Mouse (Mus musculus): ENCODE measurements at regions not wholly inside any gene's neighbourhood (a gene's known extent, or its start where the extent isn't known, plus 50 kb on each side); places are given as distances from the start of the nearest gene placed in this dataset.

DNA sequence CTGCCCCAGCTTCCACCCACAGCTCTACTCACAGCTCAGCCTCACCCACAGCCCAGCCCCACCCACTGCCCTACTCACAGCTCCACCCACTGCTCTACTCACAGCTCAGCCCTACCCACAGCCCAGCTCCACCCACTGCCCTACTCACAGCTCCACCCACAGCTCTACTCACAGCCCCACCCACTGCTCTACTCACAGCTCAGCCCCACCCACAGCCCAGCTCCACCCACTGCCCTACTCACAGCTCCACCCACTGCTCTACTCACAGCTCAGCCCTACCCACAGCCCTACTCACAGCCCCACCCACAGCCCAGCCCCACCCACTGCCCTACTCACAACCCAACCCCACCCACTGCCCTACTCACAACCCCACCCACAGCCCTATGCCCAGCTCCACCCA lies 56.5 kb upstream of the Phox2b start:
- Histone ChIP-seq H3K4me1 (ENCODE audit: control insufficient read depth, insufficient read depth, low read depth, low read length) (no peaks in the 10 kb centered on the region), H3K36me3 (ENCODE audit: control insufficient read depth, insufficient read depth, low read length) (no peaks in the 10 kb centered on the region), H3K9me3 (ENCODE audit: control insufficient read depth, low read length) (no peaks in the 10 kb centered on the region), H3K4me3 (ENCODE audit: low read length) (no peak overlapping the region), H3K9ac (ENCODE audit: low read depth, low read length) (no peak overlapping the region), H3K27me3 (replicated peaks; ENCODE audit: control insufficient read depth, insufficient read depth, low read length) (no peaks in the 10 kb centered on the region), H3K27ac (ENCODE audit: low read depth, low read length) (no peak overlapping the region), H3K4me2 (ENCODE audit: low read length) (no peak overlapping the region)
- no peak for ATAC-seq

DNA sequence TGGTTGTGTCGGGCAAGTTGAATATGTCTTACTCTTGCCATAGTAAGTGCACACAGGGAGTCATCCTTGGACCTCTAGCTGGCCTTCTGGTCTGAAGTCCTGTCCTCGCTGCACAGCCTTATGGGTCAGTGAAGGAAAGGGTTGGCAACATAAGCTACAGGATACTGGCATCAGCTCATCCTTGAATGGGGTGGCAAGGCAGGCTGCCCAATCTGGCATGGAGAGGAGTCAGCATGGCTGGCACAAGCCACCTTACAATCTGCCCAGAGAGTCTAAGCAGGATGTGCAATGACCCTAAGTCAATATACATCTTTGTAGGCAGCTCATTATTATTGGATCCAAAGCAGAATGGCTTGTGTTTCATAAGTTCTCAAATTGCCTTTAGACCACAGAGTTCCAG lies 57.8 kb upstream of the Phox2b start:
- Histone ChIP-seq H3K36me3 (ENCODE audit: control insufficient read depth, insufficient read depth, low read length) (no peaks in the 10 kb centered on the region), H3K4me3 (ENCODE audit: low read length) (no peak overlapping the region), H3K9me3 (ENCODE audit: control insufficient read depth, low read length) (no peaks in the 10 kb centered on the region), H3K4me1 (ENCODE audit: control insufficient read depth, insufficient read depth, low read depth, low read length) (no peaks in the 10 kb centered on the region), H3K27me3 (replicated peaks; ENCODE audit: control insufficient read depth, insufficient read depth, low read length) (no peaks in the 10 kb centered on the region), H3K27ac (ENCODE audit: low read depth, low read length) (no peak overlapping the region), H3K4me2 (ENCODE audit: low read length) (no peak overlapping the region), H3K9ac (ENCODE audit: low read depth, low read length) (no peak overlapping the region)
- WGBS: 86% methylated on average over 2 of the region's 2 CpGs
- ATAC-seq: no peak

GRCm38 (mm10) chr5:67176827-67177226 lies 77.7 kb upstream of the Phox2b start:
- Histone ChIP-seq H3K27ac (ENCODE audit: low read depth, low read length) (no peak overlapping the region), H3K36me3 (ENCODE audit: control insufficient read depth, insufficient read depth, low read length) (no peaks in the 10 kb centered on the region), H3K4me1 (ENCODE audit: control insufficient read depth, insufficient read depth, low read depth, low read length) (no peaks in the 10 kb centered on the region), H3K4me3 (ENCODE audit: low read length) (no peak overlapping the region), H3K9me3 (ENCODE audit: control insufficient read depth, low read length) (no peaks in the 10 kb centered on the region), H3K9ac (ENCODE audit: low read depth, low read length) (no peak overlapping the region), H3K4me2 (ENCODE audit: low read length) (no peak overlapping the region), H3K27me3 (replicated peaks; ENCODE audit: control insufficient read depth, insufficient read depth, low read length) (no peaks in the 10 kb centered on the region)
- WGBS: 64% methylated on average over 6 of the region's 6 CpGs
- ATAC-seq: no peak

- no peak overlapping the region for H3K27ac ChIP-seq (ENCODE audit: low read depth, low read length)
- no peaks in the 10 kb centered on the region for H3K4me1 ChIP-seq (ENCODE audit: control insufficient read depth, insufficient read depth, low read depth, low read length)
- 62% methylated on average over 12 of the region's 12 CpGs for WGBS
- H3K9ac ChIP-seq (ENCODE audit: low read depth, low read length): no peak overlapping the region
- H3K9me3 ChIP-seq (ENCODE audit: control insufficient read depth, low read length): no peaks in the 10 kb centered on the region
- H3K4me3 ChIP-seq (ENCODE audit: low read length): no peak overlapping the region
- H3K4me2 ChIP-seq (ENCODE audit: low read length): peak overlapping the region; percentile 31
- H3K27me3 ChIP-seq (replicated peaks; ENCODE audit: control insufficient read depth, insufficient read depth, low read length): no peaks in the 10 kb centered on the region
- H3K36me3 ChIP-seq (ENCODE audit: control insufficient read depth, insufficient read depth, low read length): no peaks in the 10 kb centered on the region
- no peak for ATAC-seq
Observed at GRCm38 (mm10) chr5:67179221-67179620, 80.1 kb upstream of the Phox2b start.

DNA sequence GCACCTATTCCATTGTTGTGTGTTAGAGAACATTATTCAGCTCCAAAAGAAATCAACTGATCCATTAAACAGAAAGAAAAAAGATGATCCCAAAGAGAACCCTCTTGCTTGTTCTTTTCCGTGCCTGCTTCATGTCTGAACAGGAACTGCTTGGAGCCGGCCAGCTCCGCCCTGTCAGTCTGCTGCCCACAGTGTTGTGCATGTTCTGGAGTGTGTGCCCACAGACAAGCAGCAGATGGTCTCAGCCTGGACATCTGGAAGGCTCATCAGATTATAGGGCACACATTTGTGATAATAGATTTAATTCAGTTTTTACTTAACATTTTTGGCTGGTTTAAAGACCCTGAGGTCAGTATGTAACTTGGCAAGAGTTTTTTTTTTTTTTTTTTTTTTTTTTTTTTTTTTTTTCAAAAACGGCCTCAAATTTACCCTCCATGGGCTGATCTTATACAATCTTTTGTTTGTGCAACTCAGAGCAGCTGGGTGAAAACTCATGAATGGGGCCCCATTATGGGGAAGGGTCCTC lies 70.9 kb upstream of the Tmem33 start:
- H3K4me3 ChIP-seq (ENCODE audit: low read length): no peak overlapping the region
- no peaks in the 10 kb centered on the region for H3K36me3 ChIP-seq (ENCODE audit: control insufficient read depth, insufficient read depth, low read length)
- H3K27ac ChIP-seq (ENCODE audit: low read depth, low read length): no peak overlapping the region
- no peaks in the 10 kb centered on the region for H3K27me3 ChIP-seq (replicated peaks; ENCODE audit: control insufficient read depth, insufficient read depth, low read length)
- peak; percentile 84 for ATAC-seq
- H3K4me2 ChIP-seq (ENCODE audit: low read length): no peak overlapping the region
- WGBS: 53% methylated on average over 4 of the region's 4 CpGs
- no peaks in the 10 kb centered on the region for H3K4me1 ChIP-seq (ENCODE audit: control insufficient read depth, insufficient read depth, low read depth, low read length)
- no peaks in the 10 kb centered on the region for H3K9me3 ChIP-seq (ENCODE audit: control insufficient read depth, low read length)
- no peak overlapping the region for H3K9ac ChIP-seq (ENCODE audit: low read depth, low read length)

GRCm38 (mm10) chr5:67194065-67194464 lies 66.3 kb upstream of the Tmem33 start:
- 81% methylated on average over 2 of the region's 2 CpGs for WGBS
- H3K27ac ChIP-seq (ENCODE audit: low read depth, low read length): no peak overlapping the region
- ATAC-seq: no peak

DNA sequence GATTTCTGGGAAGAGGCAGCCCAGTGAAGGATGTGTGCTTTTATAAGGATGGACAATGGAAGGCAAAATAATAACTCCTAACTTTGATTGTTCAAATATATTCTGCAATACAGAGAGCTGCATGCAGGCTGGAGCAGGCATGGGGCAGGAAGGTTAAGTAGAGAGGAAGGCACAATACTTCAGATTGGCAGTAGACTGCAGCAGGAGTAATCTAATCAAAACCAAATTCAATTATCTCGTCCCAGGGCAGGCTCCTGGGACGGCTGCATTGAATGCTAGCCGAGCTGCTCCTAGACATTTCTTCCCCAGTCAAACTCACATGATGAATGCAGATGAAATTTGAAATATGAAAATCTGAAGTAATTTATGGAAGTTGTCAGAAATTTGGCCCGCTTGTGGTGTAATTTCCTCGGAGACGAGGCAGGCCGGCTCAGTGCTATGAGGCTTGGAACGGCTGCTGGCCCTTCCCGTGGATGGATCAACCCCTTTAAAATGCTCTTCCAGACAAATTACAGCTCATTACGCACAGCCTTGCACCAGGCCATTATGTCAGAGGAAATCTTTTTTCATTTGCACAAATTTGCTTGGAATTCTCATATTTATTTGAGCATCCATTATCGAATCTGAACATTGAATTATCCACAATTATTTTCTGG lies 55.2 kb upstream of the Tmem33 start:
- no peaks in the 10 kb centered on the region for H3K9me3 ChIP-seq (ENCODE audit: control insufficient read depth, low read length)
- no peak overlapping the region for H3K4me2 ChIP-seq (ENCODE audit: low read length)
- whole genome bisulfite sequencing: 44% methylated on average over 11 of the region's 11 CpGs
- H3K27ac ChIP-seq (ENCODE audit: low read depth, low read length): no peak overlapping the region
- peak; percentile 84 for ATAC-seq
- peaks cover 25% of the 10 kb centered on the region for H3K27me3 ChIP-seq (replicated peaks; ENCODE audit: control insufficient read depth, insufficient read depth, low read length)
- H3K36me3 ChIP-seq (ENCODE audit: control insufficient read depth, insufficient read depth, low read length): no peaks in the 10 kb centered on the region
- no peaks in the 10 kb centered on the region for H3K4me1 ChIP-seq (ENCODE audit: control insufficient read depth, insufficient read depth, low read depth, low read length)
- no peak overlapping the region for H3K4me3 ChIP-seq (ENCODE audit: low read length)
- H3K9ac ChIP-seq (ENCODE audit: low read depth, low read length): no peak overlapping the region

More at GRCm38 (mm10) chr5:67194065-67194464, 66.3 kb upstream of the Tmem33 start:
- no peak overlapping the region for H3K9ac ChIP-seq (ENCODE audit: low read depth, low read length)
- H3K4me1 ChIP-seq (ENCODE audit: control insufficient read depth, insufficient read depth, low read depth, low read length): no peaks in the 10 kb centered on the region
- H3K36me3 ChIP-seq (ENCODE audit: control insufficient read depth, insufficient read depth, low read length): no peaks in the 10 kb centered on the region
- no peaks in the 10 kb centered on the region for H3K9me3 ChIP-seq (ENCODE audit: control insufficient read depth, low read length)
- no peaks in the 10 kb centered on the region for H3K27me3 ChIP-seq (replicated peaks; ENCODE audit: control insufficient read depth, insufficient read depth, low read length)
- no peak overlapping the region for H3K4me3 ChIP-seq (ENCODE audit: low read length)
- H3K4me2 ChIP-seq (ENCODE audit: low read length): no peak overlapping the region

All from hindbrain, embryonic 16.5 days (tissue).